Mouse (Mus musculus): ENCODE results near the gene Extl2.

DNA sequence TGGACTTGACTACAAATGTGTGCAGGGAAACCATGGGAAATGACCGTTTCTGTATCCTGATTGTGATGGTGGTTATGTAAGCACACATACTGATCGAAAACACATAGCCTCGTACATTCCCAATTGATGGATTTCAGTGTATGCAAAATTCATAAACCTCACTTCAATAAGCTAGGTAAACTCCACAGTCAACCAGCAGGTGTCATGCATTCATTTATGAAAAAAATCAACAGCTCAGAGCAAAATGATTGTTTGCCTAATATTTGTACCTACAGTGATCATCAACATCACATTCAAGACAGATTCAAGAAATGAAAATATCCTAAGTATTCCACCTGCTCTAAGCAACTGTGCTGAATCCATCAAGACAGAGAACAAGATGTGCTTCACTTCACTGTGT is 33.5 kb downstream of the Extl2 start:
- TF ChIP-seq CTCF (IDR thresholded peaks at IDR 0.05; ENCODE audit: extremely low read depth, insufficient read length, insufficient replicate concordance, low read depth, low read length) (no peak), POLR2A (IDR thresholded peaks at IDR 0.05; ENCODE audit: low read depth, low read length) (no peak)
